Comparison of ENCODE assay signal across 20 mouse cellular contexts in the genomic region with DNA sequence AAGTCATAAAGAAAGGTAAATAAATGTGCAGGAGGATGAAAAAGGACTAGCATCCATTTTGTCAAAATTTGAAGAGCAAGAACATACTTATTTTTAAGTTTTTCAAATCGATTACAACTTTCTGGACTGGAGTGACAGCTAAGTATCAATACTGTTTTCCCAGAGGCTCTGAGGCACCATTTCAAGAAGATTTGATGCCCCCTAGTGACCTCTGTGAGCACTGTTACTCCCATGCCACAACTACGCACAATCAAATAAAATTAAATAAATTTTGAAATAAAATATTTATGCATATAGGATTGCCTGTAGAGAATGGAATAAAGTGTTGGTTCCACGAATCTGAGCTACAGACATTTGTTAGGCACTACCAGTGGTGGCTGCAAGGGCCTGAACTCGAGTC.
DNase-seq lines count a peak whose midpoint lies in the region; ATAC-seq and TF ChIP-seq lines count a peak whose summit lies in the region.
"Had no signal": no experiment of that assay in that cellular context is flagged by ENCODE, and none has a peak within 500 bp of the region (broad histone marks: within the 10 kb centered on the region; RNA-seq: fewer than 3 reads in every experiment).

No protein-coding gene starts in this region.

- no peaks in the 10 kb centered on the region for H3K79me2 ChIP-seq in MEL (ENCODE audit: control insufficient read depth, insufficient read depth, low read length, poor library complexity)

- H3K9ac ChIP-seq in embryonic facial prominence, embryonic 11.5 days (replicated peaks; ENCODE audit: low read length) = no peak overlapping the region
- no peak overlapping the region for H3K9ac ChIP-seq in midbrain, embryonic 12.5 days (replicated peaks)
- no peak overlapping the region for H3K9ac ChIP-seq in MEL (ENCODE audit: control insufficient read depth, low read depth, low read length, poor library complexity, severe bottlenecking)
- H3K9ac ChIP-seq in kidney, embryonic 16.5 days (replicated peaks; ENCODE audit: low read length) = no peak overlapping the region
- H3K9ac ChIP-seq: forebrain, embryonic 12.5 days; hindbrain, embryonic 15.5 days; limb, embryonic 12.5 days; liver, embryonic 14.5 days had no signal

- H3K27me3 ChIP-seq in embryonic facial prominence, embryonic 11.5 days (ENCODE audit: control insufficient read depth, insufficient read depth, low read length) = no peaks in the 10 kb centered on the region
- no peaks in the 10 kb centered on the region for H3K27me3 ChIP-seq in embryonic facial prominence, embryonic 10.5 days (replicated peaks; ENCODE audit: low read depth, poor library complexity, severe bottlenecking)
- H3K27me3 ChIP-seq in midbrain, embryonic 12.5 days = no peaks in the 10 kb centered on the region
- H3K27me3 ChIP-seq in midbrain, embryonic 10.5 days (ENCODE audit: low read depth, poor library complexity, severe bottlenecking) = no peaks in the 10 kb centered on the region
- H3K27me3 ChIP-seq in MEL (ENCODE audit: control insufficient read depth in 1 of 2, insufficient read depth in 2 of 2, low read length in 2 of 2) = no peaks in the 10 kb centered on the region
- no peaks in the 10 kb centered on the region for H3K27me3 ChIP-seq in kidney, embryonic 16.5 days (ENCODE audit: insufficient read depth, low read length)
- H3K27me3 ChIP-seq: forebrain, embryonic 12.5 days; hindbrain, embryonic 15.5 days; limb, embryonic 12.5 days; megakaryocyte, embryonic 14.5 days had no signal

- H3K4me3 ChIP-seq in embryonic facial prominence, embryonic 11.5 days (ENCODE audit: low read depth, low read length) = no peak overlapping the region
- no peak overlapping the region for H3K4me3 ChIP-seq in embryonic facial prominence, embryonic 10.5 days
- no peak overlapping the region for H3K4me3 ChIP-seq in midbrain, embryonic 12.5 days
- no peak overlapping the region for H3K4me3 ChIP-seq in midbrain, embryonic 10.5 days
- no peak overlapping the region for H3K4me3 ChIP-seq in MEL (ENCODE audit: control insufficient read depth in 1 of 2, insufficient read depth in 1 of 2, low read depth in 2 of 2, low read length in 2 of 2)
- H3K4me3 ChIP-seq in kidney, embryonic 16.5 days (ENCODE audit: low read length) = no peak overlapping the region
- H3K4me3 ChIP-seq: forebrain, embryonic 12.5 days; hindbrain, embryonic 15.5 days; limb, embryonic 12.5 days; megakaryocyte, embryonic 14.5 days had no signal

- DNase-seq in embryonic facial prominence, embryonic 11.5 days (ENCODE audit: low spot score) = peak; percentile 4
- DNase-seq in embryonic facial prominence, embryonic 10.5 days (ENCODE audit: low spot score) = no peak
- no peak for DNase-seq in midbrain, embryonic 10.5 days (ENCODE audit: low spot score)
- DNase-seq in MEL (ENCODE audit: low read depth, low spot score) = peak; percentile 19
- DNase-seq in embryo, embryonic 11 days = peak; percentile 9
- no peak for DNase-seq in left cerebral cortex, adult 11 months (ENCODE audit: low spot score)
- DNase-seq: adrenal gland, postnatal 14 days; cerebellum, adult 9-11 months; heart, postnatal 10 days; kidney, adult 18-20 months; kidney, postnatal 36 days; thymus, adult 2 months had no signal

- H3K9me3 ChIP-seq in embryonic facial prominence, embryonic 11.5 days (replicated peaks; ENCODE audit: control insufficient read depth, low read length) = no peaks in the 10 kb centered on the region
- H3K9me3 ChIP-seq in embryonic facial prominence, embryonic 10.5 days = no peaks in the 10 kb centered on the region
- no peaks in the 10 kb centered on the region for H3K9me3 ChIP-seq in midbrain, embryonic 12.5 days
- no peaks in the 10 kb centered on the region for H3K9me3 ChIP-seq in midbrain, embryonic 10.5 days (replicated peaks)
- H3K9me3 ChIP-seq in MEL (replicated peaks; ENCODE audit: insufficient read depth, low read length) = no peaks in the 10 kb centered on the region
- no peaks in the 10 kb centered on the region for H3K9me3 ChIP-seq in kidney, embryonic 16.5 days (ENCODE audit: low read length)
- H3K9me3 ChIP-seq: forebrain, embryonic 12.5 days; hindbrain, embryonic 15.5 days; limb, embryonic 12.5 days; megakaryocyte, embryonic 14.5 days had no signal

- ATAC-seq in embryonic facial prominence, embryonic 11.5 days (replicated peaks; ENCODE audit: insufficient number of reproducible peaks, low FRiP score, low TSS enrichment, low read depth) = no peak
- ATAC-seq in midbrain, embryonic 12.5 days (ENCODE audit: low FRiP score, low read depth) = peak; percentile 60; the same call in 1 of the 2 replicates
- ATAC-seq in kidney, embryonic 16.5 days (ENCODE audit: low FRiP score, low TSS enrichment) = no peak
- ATAC-seq: lung, postnatal 0 days had no signal

- H3K4me2 ChIP-seq in embryonic facial prominence, embryonic 11.5 days (ENCODE audit: low read depth, low read length) = no peak overlapping the region
- H3K4me2 ChIP-seq in midbrain, embryonic 12.5 days (replicated peaks) = no peak overlapping the region
- H3K4me2 ChIP-seq in kidney, embryonic 16.5 days (replicated peaks; ENCODE audit: low read depth, low read length) = no peak overlapping the region
- H3K4me2 ChIP-seq: forebrain, embryonic 12.5 days; hindbrain, embryonic 15.5 days; limb, embryonic 12.5 days had no signal

- no peaks in the 10 kb centered on the region for H3K36me3 ChIP-seq in embryonic facial prominence, embryonic 11.5 days (replicated peaks; ENCODE audit: control insufficient read depth, insufficient read depth, low read depth, low read length)
- H3K36me3 ChIP-seq in embryonic facial prominence, embryonic 10.5 days (replicated peaks) = no peaks in the 10 kb centered on the region
- H3K36me3 ChIP-seq in midbrain, embryonic 12.5 days = no peaks in the 10 kb centered on the region
- H3K36me3 ChIP-seq in midbrain, embryonic 10.5 days = no peaks in the 10 kb centered on the region
- H3K36me3 ChIP-seq in MEL (ENCODE audit: control insufficient read depth in 1 of 2, insufficient read depth in 2 of 2, low read length in 2 of 2) = no peaks in the 10 kb centered on the region
- H3K36me3 ChIP-seq in kidney, embryonic 16.5 days (ENCODE audit: insufficient read depth, low read length) = no peaks in the 10 kb centered on the region
- H3K36me3 ChIP-seq: forebrain, embryonic 12.5 days; hindbrain, embryonic 15.5 days; limb, embryonic 12.5 days had no signal

- TF ChIP-seq POLR2A in MEL (IDR thresholded peaks at IDR 0.05; ENCODE audit: control insufficient read depth in 1 of 2, insufficient read depth in 1 of 2, low read depth in 1 of 2, low read length in 2 of 2, poor library complexity in 1 of 2) = no peak

- no peaks in the 10 kb centered on the region for H3K4me1 ChIP-seq in embryonic facial prominence, embryonic 11.5 days (ENCODE audit: control insufficient read depth, insufficient read depth, low read length)
- no peaks in the 10 kb centered on the region for H3K4me1 ChIP-seq in embryonic facial prominence, embryonic 10.5 days
- no peaks in the 10 kb centered on the region for H3K4me1 ChIP-seq in midbrain, embryonic 12.5 days
- H3K4me1 ChIP-seq in midbrain, embryonic 10.5 days = no peaks in the 10 kb centered on the region
- no peaks in the 10 kb centered on the region for H3K4me1 ChIP-seq in MEL (ENCODE audit: control insufficient read depth in 1 of 2, insufficient read depth in 2 of 2, low read length in 2 of 2)
- no peaks in the 10 kb centered on the region for H3K4me1 ChIP-seq in kidney, embryonic 16.5 days (ENCODE audit: insufficient read depth, low read length)
- H3K4me1 ChIP-seq: forebrain, embryonic 12.5 days; hindbrain, embryonic 15.5 days; limb, embryonic 12.5 days; megakaryocyte, embryonic 14.5 days had no signal

- WGBS in embryonic facial prominence, embryonic 11.5 days = 69% methylated on average over 4 of the region's 4 CpGs
- WGBS in embryonic facial prominence, embryonic 10.5 days = 64% methylated on average over 4 of the region's 4 CpGs
- 61% methylated on average over 4 of the region's 4 CpGs for WGBS in midbrain, embryonic 12.5 days
- WGBS in midbrain, embryonic 10.5 days = 66% methylated on average over 4 of the region's 4 CpGs
- WGBS in kidney, embryonic 16.5 days = 70% methylated on average over 4 of the region's 4 CpGs

- no peak overlapping the region for H3K27ac ChIP-seq in embryonic facial prominence, embryonic 11.5 days (replicated peaks; ENCODE audit: low read depth, low read length)
- no peak overlapping the region for H3K27ac ChIP-seq in embryonic facial prominence, embryonic 10.5 days (replicated peaks)
- no peak overlapping the region for H3K27ac ChIP-seq in midbrain, embryonic 12.5 days (replicated peaks)
- H3K27ac ChIP-seq in midbrain, embryonic 10.5 days (replicated peaks) = no peak overlapping the region
- H3K27ac ChIP-seq in MEL (ENCODE audit: control insufficient read depth, low read depth, low read length) = no peak overlapping the region
- no peak overlapping the region for H3K27ac ChIP-seq in kidney, embryonic 16.5 days (ENCODE audit: low read length)
- H3K27ac ChIP-seq: forebrain, embryonic 12.5 days; hindbrain, embryonic 15.5 days; limb, embryonic 12.5 days; liver, embryonic 14.5 days had no signal

- TF ChIP-seq RAD21 in MEL (IDR thresholded peaks at IDR 0.05; ENCODE audit: low read depth, low read length) = peak; percentile 61

- peak in 2 of 3 experiments; percentile 36 to 41; a peak in 3 of 6 replicates for TF ChIP-seq CTCF in MEL (IDR thresholded peaks at IDR 0.05 in 2 of 3, conservative IDR thresholded peaks at IDR 0.05 in 1 of 3; ENCODE audit: control insufficient read depth in 1 of 3, insufficient read depth in 1 of 3, low read depth in 2 of 3, low read length in 3 of 3, poor library complexity in 1 of 3, severe bottlenecking in 1 of 3)

- no peak for TF ChIP-seq EP300 in MEL (IDR thresholded peaks at IDR 0.05; ENCODE audit: low read depth in 1 of 2, low read length in 2 of 2)

TF ChIP-seq in MEL, 35 proteins besides CTCF, POLR2A, EP300 and RAD21:
- TF ChIP-seq MXI1 (IDR thresholded peaks at IDR 0.05; ENCODE audit: low read depth, low read length) (no peak), MAX (IDR thresholded peaks at IDR 0.05; ENCODE audit: low read length) (no peak), SMC3 (IDR thresholded peaks at IDR 0.05; ENCODE audit: low read depth, low read length) (peak; percentile 52), ELF1 (IDR thresholded peaks at IDR 0.05; ENCODE audit: low read depth, low read length) (no peak), TAL1 (IDR thresholded peaks at IDR 0.05; ENCODE audit: low read length) (no peak), E2F4 (IDR thresholded peaks at IDR 0.05; ENCODE audit: borderline replicate concordance, low read depth, low read length) (no peak), ZC3H11A (IDR thresholded peaks at IDR 0.05; ENCODE audit: low read depth, low read length) (peak; percentile 31; the same call in 1 of the 2 replicates)

Comparison
In these comparisons a context has a peak if more than half of its experiments do, and no peak if none do; other contexts are left out.
1. DNase-seq: peak in embryonic facial prominence, embryonic 11.5 days (single experiment), MEL (single experiment) and embryo, embryonic 11 days (single experiment); none in embryonic facial prominence, embryonic 10.5 days (single experiment), midbrain, embryonic 10.5 days (single experiment) and left cerebral cortex, adult 11 months (single experiment).